Mouse (Mus musculus) ES-Bruce4 (cell line): ENCODE measurements around the gene Ccdc194.

ENCODE experiments used
- CTCF ChIP-seq: IDR thresholded peaks from one replicate; pipeline ENCODE4 v1.8.1; 2011; ENCODE audit warnings: low read depth, low read length
- POLR2A ChIP-seq: IDR thresholded peaks from one replicate; pipeline ENCODE4 v1.8.1; 2011; ENCODE audit warnings: low read length; ENCODE audit not compliant: insufficient read depth

- TF ChIP-seq POLR2A: no peak
- no peak for TF ChIP-seq CTCF
These were observed 19.5 kb downstream of the Ccdc194 start for GRCm38 (mm10) chr8:71505979-71506378.
